Mouse (Mus musculus): ENCODE results near the gene Rhobtb1.

Gene Rhobtb1

DNA sequence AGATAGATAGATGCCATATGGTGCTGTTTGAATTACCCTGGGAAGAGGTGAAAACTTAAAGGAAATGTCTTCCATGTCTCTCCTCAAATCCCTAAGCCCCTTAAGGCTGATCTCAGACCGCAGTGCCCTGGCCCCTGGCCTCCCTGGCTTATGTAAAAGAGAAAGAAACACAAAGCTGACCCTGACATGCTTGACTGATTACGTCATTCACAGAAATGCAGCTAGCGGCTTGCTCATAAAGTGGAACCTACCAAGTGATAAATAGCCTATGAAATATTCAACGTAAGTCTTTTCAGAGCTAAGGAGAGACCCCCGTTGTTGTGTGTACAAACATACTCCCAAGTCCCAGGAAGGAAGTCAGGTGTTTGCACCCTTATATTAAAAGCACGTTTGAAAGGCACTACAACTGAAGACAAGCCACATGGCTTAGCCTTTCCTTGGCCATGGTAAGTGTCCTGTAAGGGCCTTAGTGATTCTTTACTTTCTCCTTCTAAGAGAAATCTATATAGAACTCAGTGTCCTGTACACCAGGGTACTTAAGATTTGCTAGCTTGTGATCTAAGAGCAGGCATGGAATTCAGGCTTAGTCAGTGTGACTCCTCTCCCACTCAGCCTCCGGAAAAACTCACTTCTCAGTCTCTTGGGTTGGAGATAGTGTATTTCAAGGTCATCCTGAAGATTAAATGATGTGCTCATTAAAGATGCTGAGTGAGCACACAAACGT, 53.6 kb downstream of the Rhobtb1 start:
- POLR2A ChIA-PET: interaction anchor here in 1 of 4 experiments (0.7 kb wide), 1 partner anchor 128 kb away, joined by 3 read pairs; no protein-coding TSS in a partner anchor
- CTCF ChIA-PET: interaction anchor here in 1 of 4 experiments (0.6 kb wide), 1 partner anchor 19 kb away, joined by 4 read pairs; no protein-coding TSS in a partner anchor

- CTCF ChIA-PET: interaction anchor here in 1 of 4 experiments (0.6 kb wide), 1 partner anchor 492 kb away, joined by 4 read pairs; no protein-coding TSS in a partner anchor
- POLR2A ChIA-PET: no interaction called here
Measured at GRCm38 (mm10) chr10:69206081-69206480, 54.8 kb downstream of the Rhobtb1 start.

GRCm38 (mm10) chr10:69207481-69207880, 56.2 kb downstream of the Rhobtb1 start:
- POLR2A ChIA-PET: no interaction called here
- CTCF ChIA-PET: interaction anchor here (0.6 to 1.7 kb wide), 5 partner anchors 22 to 120 kb away, joined by 3 to 7 read pairs (median 3); no protein-coding TSS in a partner anchor

DNA sequence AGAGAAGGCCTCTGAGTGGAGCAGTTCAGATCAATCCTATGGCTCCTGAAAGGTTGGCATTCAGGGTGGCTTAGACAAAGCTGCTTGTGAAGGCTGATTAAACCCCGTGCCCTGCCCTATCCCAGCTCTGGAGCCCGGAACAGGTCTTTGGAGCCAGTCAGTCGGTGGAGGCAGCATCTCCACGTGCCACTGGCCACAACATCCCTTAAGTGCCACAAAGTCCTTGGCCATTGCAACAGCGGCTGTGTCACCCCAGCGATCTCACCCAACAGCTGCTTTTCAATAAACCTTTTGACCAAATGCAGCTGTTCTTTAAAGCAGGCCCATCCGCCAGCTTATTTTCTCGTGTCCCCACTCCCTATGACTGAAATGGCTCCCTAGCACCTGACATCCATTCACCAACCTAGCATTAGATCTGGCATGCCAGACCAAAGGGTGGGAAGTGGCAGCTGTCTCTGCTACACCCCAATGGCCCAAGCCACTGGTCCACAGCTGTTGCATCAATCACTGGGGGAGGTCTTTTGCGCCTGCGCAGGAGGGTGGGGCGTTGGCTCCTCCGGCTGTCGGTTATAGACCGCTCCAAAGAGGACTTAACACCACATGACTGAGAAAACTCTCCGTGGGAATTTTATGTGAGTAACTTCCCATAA, 56.9 kb downstream of the Rhobtb1 start:
- POLR2A ChIA-PET: interaction anchor here in 2 of 4 experiments (0.6 to 0.9 kb wide), 2 partner anchors 16 to 60 kb away, joined by 3 to 4 read pairs; no protein-coding TSS in a partner anchor
- CTCF ChIA-PET: interaction anchor here (0.5 to 1.7 kb wide), 8 partner anchors 13 to 432 kb away, joined by 3 to 7 read pairs (median 3); no protein-coding TSS in a partner anchor

DNA sequence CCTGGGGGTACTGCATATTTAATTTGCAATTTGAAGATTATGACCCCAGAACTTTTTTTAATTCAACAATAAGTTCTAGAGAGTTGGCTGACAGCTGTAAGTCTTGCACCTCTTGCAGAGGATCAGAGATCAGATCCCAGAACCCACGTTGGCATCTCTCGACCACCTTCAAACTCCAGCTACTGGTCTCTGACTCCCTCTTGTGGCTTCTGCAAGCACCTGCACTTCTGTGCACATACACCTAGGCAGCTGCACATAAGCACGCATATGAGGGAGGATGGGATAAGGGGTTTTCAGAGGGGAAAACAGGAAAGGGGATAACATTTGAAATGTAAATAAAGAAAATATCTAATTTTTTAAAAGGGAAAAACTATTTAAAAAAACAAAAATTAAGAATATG, 57.5 kb downstream of the Rhobtb1 start:
- CTCF ChIA-PET: interaction anchor here in 3 of 4 experiments (0.5 to 1.7 kb wide), 6 partner anchors 12 to 431 kb away, joined by 3 to 7 read pairs (median 3); no protein-coding TSS in a partner anchor
- POLR2A ChIA-PET: interaction anchor here in 2 of 4 experiments (0.6 to 0.9 kb wide), 2 partner anchors 16 to 61 kb away, joined by 3 to 4 read pairs; no protein-coding TSS in a partner anchor

DNA sequence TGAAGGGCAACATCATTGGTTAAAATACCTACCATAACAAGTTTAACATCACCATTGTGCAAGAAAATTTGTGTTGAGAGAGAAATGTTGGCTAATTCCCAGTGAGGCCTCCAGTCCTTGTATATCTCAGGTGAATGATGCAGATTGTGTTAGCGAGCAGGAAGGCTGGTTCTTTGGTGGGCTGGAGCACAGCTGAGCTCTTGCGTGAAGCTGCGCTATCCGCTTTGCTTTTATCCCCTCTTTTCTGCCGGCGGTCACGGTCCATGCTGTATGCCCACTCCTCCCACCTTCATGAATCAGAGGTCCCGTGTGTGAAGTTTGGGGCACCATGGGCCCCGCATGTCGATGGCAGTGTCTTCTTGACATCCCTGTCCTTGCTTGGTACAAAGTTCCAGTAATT, 58.8 kb downstream of the Rhobtb1 start:
- POLR2A ChIA-PET: no interaction called here
- CTCF ChIA-PET: no interaction called here

DNA sequence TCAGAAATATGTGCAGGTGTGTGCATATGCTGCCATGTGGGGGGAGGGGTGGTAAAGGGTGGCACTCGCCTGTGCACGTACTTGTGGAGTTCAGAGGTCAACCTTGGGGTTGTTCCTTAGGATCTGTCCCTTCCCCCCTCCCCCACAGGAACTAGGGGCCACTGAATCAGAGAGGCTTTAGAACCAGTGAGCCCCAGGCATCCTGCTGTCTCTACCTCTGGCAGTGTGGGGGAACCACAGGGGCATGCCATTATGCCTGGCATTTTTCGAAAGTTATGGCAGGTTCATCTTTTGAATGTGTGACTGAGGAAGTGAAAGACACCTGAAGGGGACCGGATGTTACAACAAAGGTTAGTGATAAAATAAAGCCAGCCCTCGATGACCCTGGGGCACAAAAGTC, 59.4 kb downstream of the Rhobtb1 start:
- ChIA-PET POLR2A (no interaction called here), CTCF (no interaction called here)

GRCm38 (mm10) chr10:69211560-69211959, 60.3 kb downstream of the Rhobtb1 start:
- ChIA-PET CTCF (interaction anchor here in 1 of 4 experiments (0.6 kb wide), 1 partner anchor 344 kb away, joined by 5 read pairs; no protein-coding TSS in a partner anchor), POLR2A (interaction anchor here in 2 of 4 experiments (1.0 to 1.3 kb wide), 3 partner anchors 30 to 109 kb away, joined by 3 to 6 read pairs (median 5); no protein-coding TSS in a partner anchor)

- CTCF ChIA-PET: interaction anchor here in 2 of 4 experiments (0.5 to 0.9 kb wide), 3 partner anchors 95 to 344 kb away, joined by 3 to 5 read pairs (median 3); no protein-coding TSS in a partner anchor
- POLR2A ChIA-PET: interaction anchor here in 3 of 4 experiments (0.6 to 1.6 kb wide), 6 partner anchors 29 to 591 kb away, joined by 3 to 8 read pairs (median 5); partner anchors contain the start of gene Cdk1 (in 1 of the 3)
Measured at GRCm38 (mm10) chr10:69211976-69212375, 60.7 kb downstream of the Rhobtb1 start.

DNA sequence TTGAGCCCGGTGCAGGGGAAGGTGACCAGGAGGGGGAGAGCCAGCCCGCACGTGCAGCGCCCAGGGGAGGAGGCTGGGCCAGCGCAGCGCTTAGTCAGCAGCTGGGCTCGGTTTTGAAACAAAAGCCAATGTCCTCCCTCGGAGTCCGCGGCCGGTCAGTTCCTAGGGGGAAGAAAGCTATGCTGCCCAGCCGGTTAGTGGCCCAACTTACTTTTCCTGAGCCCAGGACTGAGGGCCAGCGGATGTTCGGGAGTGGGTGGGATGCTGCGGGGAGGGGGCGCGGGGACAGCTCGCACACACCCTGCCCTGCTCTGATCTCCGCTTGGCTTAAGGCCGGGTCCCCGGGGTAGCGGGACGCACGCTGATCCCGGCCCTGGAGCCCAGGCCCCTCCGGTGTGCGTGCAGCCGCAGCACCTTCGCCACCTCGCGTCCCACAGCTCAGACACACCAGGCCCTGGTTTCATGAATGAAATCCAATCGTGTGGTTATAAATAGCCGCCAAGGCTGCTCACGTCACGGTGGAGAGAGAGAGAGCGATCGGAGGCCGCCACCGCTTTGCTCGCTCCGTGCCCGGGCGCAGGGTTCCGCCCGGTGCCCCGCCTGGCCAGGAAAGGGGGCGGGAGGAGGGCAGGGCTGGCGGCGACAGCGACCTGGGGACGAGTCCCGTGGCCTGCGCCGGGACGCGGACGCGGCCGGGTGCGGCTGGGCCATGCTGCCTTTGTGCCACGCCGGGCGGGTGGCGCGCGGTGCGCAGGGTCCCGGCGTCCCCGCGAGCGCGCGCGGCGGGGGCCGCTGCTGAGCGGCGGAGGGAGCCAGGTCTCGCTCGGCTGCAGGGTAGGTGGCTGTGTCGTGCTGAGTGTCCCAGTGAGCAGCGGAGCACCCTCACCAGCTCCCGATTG, 61.6 kb downstream of the Rhobtb1 start, which contains the start of gene A930033H14Rik:
A930033H14Rik (minus strand) TSS at position 557 of the 899 bp plus-strand sequence.
- CTCF ChIA-PET: interaction anchor here in 3 of 4 experiments (0.5 to 1.3 kb wide), 5 partner anchors 94 to 1074 kb away, joined by 3 to 5 read pairs (median 3); no protein-coding TSS in a partner anchor
- POLR2A ChIA-PET: interaction anchor here in 3 of 4 experiments (0.6 to 1.6 kb wide), 6 partner anchors 28 to 592 kb away, joined by 3 to 8 read pairs (median 5); partner anchors contain the start of gene Cdk1 (in 1 of the 3)

GRCm38 (mm10) chr10:69213451-69213877, 62.2 kb downstream of the Rhobtb1 start:
- ChIA-PET CTCF (interaction anchor here in 1 of 4 experiments (1.1 to 1.3 kb wide), 2 partner anchors 24 to 94 kb away, joined by 3 read pairs; no protein-coding TSS in a partner anchor), POLR2A (interaction anchor here in 2 of 4 experiments (1.3 to 1.6 kb wide), 2 partner anchors 33 to 140 kb away, joined by 3 to 5 read pairs; partner anchors contain the start of gene Cdk1 (in 1 of the 2))

- POLR2A ChIA-PET: interaction anchor here in 1 of 4 experiments (0.7 kb wide), 1 partner anchor 937 kb away, joined by 4 read pairs; no protein-coding TSS in a partner anchor
- CTCF ChIA-PET: interaction anchor here in 1 of 4 experiments (1.1 kb wide), 1 partner anchor 24 kb away, joined by 3 read pairs; no protein-coding TSS in a partner anchor
Measured at GRCm38 (mm10) chr10:69213986-69214385, 62.8 kb downstream of the Rhobtb1 start.

GRCm38 (mm10) chr10:69217127-69217690, 66.0 kb downstream of the Rhobtb1 start:
- ChIA-PET CTCF (no interaction called here), POLR2A (no interaction called here)

DNA sequence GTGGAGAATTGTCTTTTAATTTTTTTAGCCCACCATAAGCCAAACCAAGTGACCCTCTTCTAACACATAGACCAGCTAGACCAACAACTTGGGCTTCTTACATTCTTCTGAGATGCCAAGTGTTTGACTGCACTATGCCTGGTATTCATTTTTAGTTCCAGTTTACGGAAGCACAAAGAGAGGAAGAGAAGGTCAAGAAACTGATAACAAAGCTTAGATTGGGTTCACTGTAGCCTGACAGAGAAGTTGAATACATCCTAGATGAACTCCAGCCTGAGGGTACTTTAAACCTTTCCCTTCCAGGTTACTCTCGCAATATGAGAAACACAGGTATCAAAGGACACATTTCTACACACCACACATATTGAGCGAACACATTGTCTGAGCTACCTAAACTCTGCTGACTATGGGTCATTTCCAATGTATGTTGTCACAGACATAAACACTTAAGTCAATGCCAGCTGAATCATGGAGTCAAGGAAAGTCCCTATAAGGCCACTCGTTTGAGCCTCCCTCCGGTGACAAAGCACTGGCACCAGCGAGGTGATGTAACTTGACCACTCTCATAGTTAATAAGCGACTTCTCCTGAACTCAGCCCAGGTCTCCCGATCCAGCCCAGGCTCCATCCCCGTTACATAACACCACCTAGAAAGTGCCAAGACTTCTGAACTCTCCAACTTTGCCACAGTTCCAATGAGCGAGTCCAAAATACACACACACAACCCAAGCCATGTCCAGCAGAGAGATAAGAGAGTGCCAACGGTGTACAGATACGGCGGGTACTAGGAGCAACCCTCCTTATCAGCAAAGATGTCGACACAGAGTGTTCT, 67.4 kb downstream of the Rhobtb1 start:
- POLR2A ChIA-PET: interaction anchor here in 1 of 4 experiments (0.6 kb wide), 1 partner anchor 71 kb away, joined by 3 read pairs; no protein-coding TSS in a partner anchor
- CTCF ChIA-PET: no interaction called here

DNA sequence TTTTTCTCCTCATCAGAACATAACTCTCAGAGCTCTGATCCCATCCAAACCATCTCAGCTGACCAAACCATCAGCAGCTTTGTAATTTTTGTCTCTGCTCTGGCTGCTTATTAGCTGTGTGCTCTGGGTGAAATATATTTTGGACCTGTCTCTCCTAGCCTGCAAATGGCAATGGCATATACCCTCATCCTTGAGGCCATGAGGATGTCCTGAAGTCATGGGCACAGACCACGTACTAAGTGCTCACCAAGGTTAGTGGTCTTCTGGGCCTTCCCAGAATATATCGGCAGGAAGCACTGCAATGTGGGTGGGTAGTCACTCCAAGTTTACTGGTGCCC, 68.0 kb downstream of the Rhobtb1 start:
- ChIA-PET POLR2A (no interaction called here), CTCF (no interaction called here)

- ChIA-PET POLR2A (interaction anchor here in 1 of 4 experiments (0.5 kb wide), 1 partner anchor 1649 kb away, joined by 3 read pairs; no protein-coding TSS in a partner anchor), CTCF (no interaction called here)
Measured at GRCm38 (mm10) chr10:69220296-69220695, 69.1 kb downstream of the Rhobtb1 start.

- POLR2A ChIA-PET: interaction anchor here in 2 of 4 experiments (0.5 to 0.6 kb wide), 2 partner anchors 107 to 1650 kb away, joined by 3 to 6 read pairs; no protein-coding TSS in a partner anchor
Measured at GRCm38 (mm10) chr10:69221148-69221547, 69.9 kb downstream of the Rhobtb1 start.

More at GRCm38 (mm10) chr10:69221148-69221547, 69.9 kb downstream of the Rhobtb1 start:
- CTCF ChIA-PET: interaction anchor here in 1 of 4 experiments (0.8 kb wide), 1 partner anchor 12 kb away, joined by 3 read pairs; no protein-coding TSS in a partner anchor
